In genomic region chr5:90759077-90760065, GRCm38 (mm10) we compare ENCODE assay signal across 8 mouse cellular contexts. TPM values are rescaled to one million over a fixed set of nuclear protein-coding genes. Genes with fewer than 3 reads are reported as not detected.
DNase-seq lines count a peak whose midpoint lies in the region; ATAC-seq and TF ChIP-seq lines count a peak whose summit lies in the region.

Gene Cxcl5, plus strand, starts transcription at chr5:90759360.

- no peak within 1 kb of the TSS for H3K27ac ChIP-seq in MEL (ENCODE audit: control insufficient read depth, low read depth, low read length)
- H3K27ac ChIP-seq in forebrain, embryonic 13.5 days: no peak within 1 kb of the TSS
- no peak within 1 kb of the TSS for H3K27ac ChIP-seq in kidney, embryonic 14.5 days (ENCODE audit: low read depth, low read length)
- H3K27ac ChIP-seq in midbrain, embryonic 14.5 days (replicated peaks; ENCODE audit: low read depth, low read length): no peak within 1 kb of the TSS

- no peak for TF ChIP-seq EP300 in MEL (IDR thresholded peaks at IDR 0.05; ENCODE audit: low read depth in 1 of 2, low read length in 2 of 2)

- TF ChIP-seq POLR2A in MEL (IDR thresholded peaks at IDR 0.05; ENCODE audit: control insufficient read depth in 1 of 2, insufficient read depth in 1 of 2, low read depth in 1 of 2, low read length in 2 of 2, poor library complexity in 1 of 2): no peak

- no peak for TF ChIP-seq RAD21 in MEL (IDR thresholded peaks at IDR 0.05; ENCODE audit: low read depth, low read length)

- H3K9ac ChIP-seq in MEL (ENCODE audit: control insufficient read depth, low read depth, low read length, poor library complexity, severe bottlenecking): 0 out of 2 replicates have a peak within 1 kb of the TSS, but pooled peaks have one; percentile 14
- peak within 1 kb of the TSS; percentile 61 for H3K9ac ChIP-seq in forebrain, embryonic 13.5 days
- H3K9ac ChIP-seq in kidney, embryonic 14.5 days (ENCODE audit: low read depth, low read length): peak within 1 kb of the TSS; percentile 13; the same call in 1 of the 2 replicates
- H3K9ac ChIP-seq in midbrain, embryonic 14.5 days (replicated peaks; ENCODE audit: low read length): peak within 1 kb of the TSS; percentile 67

- no peaks in the 10 kb centered on the region for H3K27me3 ChIP-seq in MEL (ENCODE audit: control insufficient read depth in 1 of 2, insufficient read depth in 2 of 2, low read length in 2 of 2)
- peaks cover 28% of the 10 kb centered on the region for H3K27me3 ChIP-seq in forebrain, embryonic 13.5 days
- peaks cover 11% of the 10 kb centered on the region for H3K27me3 ChIP-seq in kidney, embryonic 14.5 days (ENCODE audit: control insufficient read depth, insufficient read depth, low read length)
- 0 out of 2 replicates have a peak, but pooled peaks cover 3% of the 10 kb centered on the region for H3K27me3 ChIP-seq in midbrain, embryonic 14.5 days (ENCODE audit: control insufficient read depth, insufficient read depth, low read length)

- H3K9me3 ChIP-seq in MEL (replicated peaks; ENCODE audit: insufficient read depth, low read length): no peaks in the 10 kb centered on the region
- no peaks in the 10 kb centered on the region for H3K9me3 ChIP-seq in forebrain, embryonic 13.5 days (replicated peaks)
- H3K9me3 ChIP-seq in kidney, embryonic 14.5 days (ENCODE audit: control insufficient read depth, low read length): no peaks in the 10 kb centered on the region
- H3K9me3 ChIP-seq in midbrain, embryonic 14.5 days (ENCODE audit: control insufficient read depth, low read length): no peaks in the 10 kb centered on the region

- H3K4me1 ChIP-seq in MEL (ENCODE audit: control insufficient read depth in 1 of 2, insufficient read depth in 2 of 2, low read length in 2 of 2): peaks cover 0 to 6% of the 10 kb centered on the region in 2 experiments; a peak in 3 of 4 replicates
- H3K4me1 ChIP-seq in forebrain, embryonic 13.5 days: peaks cover 22% of the 10 kb centered on the region
- 0 out of 2 replicates have a peak, but pooled peaks cover 3% of the 10 kb centered on the region for H3K4me1 ChIP-seq in kidney, embryonic 14.5 days (ENCODE audit: control insufficient read depth, insufficient read depth, low read length)
- 0 out of 2 replicates have a peak, but pooled peaks cover 3% of the 10 kb centered on the region for H3K4me1 ChIP-seq in midbrain, embryonic 14.5 days (ENCODE audit: control insufficient read depth, insufficient read depth, low read length)

- H3K79me2 ChIP-seq in MEL (ENCODE audit: control insufficient read depth, insufficient read depth, low read length, poor library complexity): no peaks in the 10 kb centered on the region

- TF ChIP-seq CTCF in MEL (IDR thresholded peaks at IDR 0.05 in 2 of 3, conservative IDR thresholded peaks at IDR 0.05 in 1 of 3; ENCODE audit: control insufficient read depth in 1 of 3, insufficient read depth in 1 of 3, low read depth in 2 of 3, low read length in 3 of 3, poor library complexity in 1 of 3, severe bottlenecking in 1 of 3): no peak

- H3K36me3 ChIP-seq in MEL (ENCODE audit: control insufficient read depth in 1 of 2, insufficient read depth in 2 of 2, low read length in 2 of 2): peaks cover 0 to 8% of the 10 kb centered on the region in 2 experiments; a peak in 2 of 4 replicates
- H3K36me3 ChIP-seq in forebrain, embryonic 13.5 days (ENCODE audit: poor library complexity, severe bottlenecking): no peaks in the 10 kb centered on the region
- no peaks in the 10 kb centered on the region for H3K36me3 ChIP-seq in kidney, embryonic 14.5 days (ENCODE audit: control insufficient read depth, insufficient read depth, low read length)
- H3K36me3 ChIP-seq in midbrain, embryonic 14.5 days (ENCODE audit: control insufficient read depth, insufficient read depth, low read length): no peaks in the 10 kb centered on the region

- peak; percentile 65 for ATAC-seq in forebrain, embryonic 13.5 days
- peak; percentile 69 for ATAC-seq in kidney, embryonic 14.5 days (ENCODE audit: low FRiP score, low TSS enrichment)
- ATAC-seq in midbrain, embryonic 14.5 days (ENCODE audit: low FRiP score, low TSS enrichment): peak; percentile 51
- ATAC-seq in activated CD4-positive, CD25-positive, alpha-beta regulatory T cell, adult 4 months: no peak

- H3K4me3 ChIP-seq in MEL (ENCODE audit: control insufficient read depth in 1 of 2, insufficient read depth in 1 of 2, low read depth in 2 of 2, low read length in 2 of 2): no peak within 1 kb of the TSS
- H3K4me3 ChIP-seq in forebrain, embryonic 13.5 days: peak within 1 kb of the TSS; percentile 45
- H3K4me3 ChIP-seq in kidney, embryonic 14.5 days (ENCODE audit: low read length): peak within 1 kb of the TSS; percentile 35
- peak within 1 kb of the TSS; percentile 50 for H3K4me3 ChIP-seq in midbrain, embryonic 14.5 days (replicated peaks; ENCODE audit: low read depth, low read length)

- H3K4me2 ChIP-seq in forebrain, embryonic 13.5 days: peak within 1 kb of the TSS; percentile 75
- peak within 1 kb of the TSS; percentile 77 for H3K4me2 ChIP-seq in kidney, embryonic 14.5 days (replicated peaks; ENCODE audit: low read depth, low read length)
- H3K4me2 ChIP-seq in midbrain, embryonic 14.5 days (ENCODE audit: low read length): peak within 1 kb of the TSS; percentile 76

- 3% methylated on average over 32 of the region's 32 CpGs for WGBS in forebrain, embryonic 13.5 days
- WGBS in kidney, embryonic 14.5 days: 3% methylated on average over 32 of the region's 32 CpGs
- 2% methylated on average over 32 of the region's 32 CpGs for WGBS in midbrain, embryonic 14.5 days

- DNase-seq in gastrocnemius, adult 18-20 months (ENCODE audit: low spot score): peak; percentile 15
- DNase-seq in gastrocnemius, postnatal 10 days: no peak
- DNase-seq in MEL (ENCODE audit: low read depth, low spot score): no peak
- DNase-seq in midbrain, embryonic 14.5 days: peak; percentile 73
- no peak for DNase-seq in adrenal gland, adult 2 months

TF ChIP-seq in MEL, 35 proteins besides CTCF, POLR2A, EP300 and RAD21:
- TF ChIP-seq POLR2AphosphoS5 (IDR thresholded peaks at IDR 0.05; ENCODE audit: borderline replicate concordance, low read depth, low read length) (no peak), MXI1 (IDR thresholded peaks at IDR 0.05; ENCODE audit: low read depth, low read length) (no peak), MAZ (IDR thresholded peaks at IDR 0.05; ENCODE audit: low read depth, low read length) (no peak), ZKSCAN1 (IDR thresholded peaks at IDR 0.05; ENCODE audit: low read depth, low read length) (no peak), MEF2A (IDR thresholded peaks at IDR 0.05; ENCODE audit: extremely low read depth, insufficient replicate concordance, low read depth, low read length, poor library complexity, severe bottlenecking) (no peak), TAL1 (IDR thresholded peaks at IDR 0.05; ENCODE audit: low read length) (no peak), ETS1 (IDR thresholded peaks at IDR 0.05; ENCODE audit: low read depth, low read length) (no peak), UBTF (IDR thresholded peaks at IDR 0.05; ENCODE audit: borderline replicate concordance, insufficient read depth, low read depth, low read length) (no peak), CHD2 (IDR thresholded peaks at IDR 0.05; ENCODE audit: low read length) (no peak), CHD1 (IDR thresholded peaks at IDR 0.05; ENCODE audit: low read depth, low read length) (no peak), NELFE (IDR thresholded peaks at IDR 0.05; ENCODE audit: low read depth, low read length) (no peak)

RNA-seq across cellular contexts. Expression of gene Cxcl5, which starts in this region (rescaled TPM):
- not detected for total RNA-seq in gastrocnemius, adult 18-20 months (2021)
- not detected for total RNA-seq in gastrocnemius, postnatal 10 days (2021)
- total RNA-seq in MEL (2012; rRNA removed): not detected in 2 replicates
- not detected for polyA plus RNA-seq in MEL (2012; ENCODE audit: insufficient read depth in 1 of 2, insufficient read length in 2 of 2, low read depth in 1 of 2, low replicate concordance in 2 of 2, missing spikeins in 1 of 2)
- 0.11 TPM in 1 of 2 replicates, not detected in the other for polyA plus RNA-seq in forebrain, embryonic 13.5 days (2015; fragmentation: Nextera tagmentation; extraction: Ambion mirVana)
- 0.14 TPM in 1 of 2 replicates, not detected in the other for polyA plus RNA-seq in kidney, embryonic 14.5 days (2014; fragmentation: Nextera tagmentation; extraction: Ambion mirVana)
- 0.18 TPM in 1 of 2 replicates, not detected in the other for polyA plus RNA-seq in midbrain, embryonic 14.5 days (2014; fragmentation: Nextera tagmentation; extraction: Ambion mirVana)
- not detected for polyA plus RNA-seq in activated CD4-positive, CD25-positive, alpha-beta regulatory T cell, adult 4 months (2017; shearing (Covaris generic))
- total RNA-seq in adrenal gland, adult 2 months (2021): not detected
- polyA plus RNA-seq in adrenal gland, adult 2 months (2012; rRNA removed): 0.07 TPM in 1 of 2 replicates, not detected in the other

Comparison
In these comparisons a context has a peak if more than half of its experiments do, and no peak if none do; other contexts are left out.
1. Peak in DNase-seq in gastrocnemius, adult 18-20 months; RNA of the gene not detected or under 1 TPM.
2. Peak in ATAC-seq, H3K4me3 ChIP-seq, H3K9ac ChIP-seq and H3K4me2 ChIP-seq in forebrain, embryonic 13.5 days; RNA of the gene not detected or under 1 TPM.
3. Peak in ATAC-seq, H3K4me3 ChIP-seq, H3K9ac ChIP-seq and H3K4me2 ChIP-seq in kidney, embryonic 14.5 days; RNA of the gene not detected or under 1 TPM.
4. Peak in DNase-seq, ATAC-seq, H3K4me3 ChIP-seq, H3K9ac ChIP-seq and H3K4me2 ChIP-seq in midbrain, embryonic 14.5 days; RNA of the gene not detected or under 1 TPM.
5. H3K9ac ChIP-seq: peak in every context shown above with its lines; median percentile 67 in midbrain, embryonic 14.5 days; 61 in forebrain, embryonic 13.5 days; 14 in MEL; 13 in kidney, embryonic 14.5 days.